12 mouse cellular contexts compared by ENCODE assay signal in the genomic region with DNA sequence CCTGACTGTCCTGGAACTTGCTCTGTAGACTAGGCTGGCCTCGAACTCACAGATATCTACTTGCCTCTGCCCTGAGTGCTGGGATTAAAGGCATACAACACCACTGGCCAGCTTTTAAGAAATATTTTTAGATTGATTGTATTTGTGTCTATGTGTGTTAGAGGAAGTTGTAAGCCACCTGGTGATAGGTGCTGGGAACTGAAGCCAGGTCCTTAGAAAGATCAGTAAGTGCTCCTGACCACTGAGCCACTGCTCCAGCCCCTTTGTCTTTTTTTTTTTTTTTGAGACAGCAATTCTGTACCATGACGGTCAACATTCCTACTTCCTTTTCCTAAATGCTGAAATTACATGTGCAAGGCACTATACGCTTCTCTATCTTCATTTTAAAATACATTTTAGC. TPM values are rescaled to one million over a fixed set of nuclear protein-coding genes. Genes with fewer than 3 reads are reported as not detected.
DNase-seq lines count a peak whose midpoint lies in the region; ATAC-seq and TF ChIP-seq lines count a peak whose summit lies in the region.
"Had no signal": no experiment of that assay in that cellular context is flagged by ENCODE, and none has a peak within 500 bp of the region (broad histone marks: within the 10 kb centered on the region; RNA-seq: fewer than 3 reads in every experiment).

No protein-coding gene starts in this region.

- no peak for DNase-seq in kidney, adult 9 months
- no peak for DNase-seq in G1E (ENCODE audit: low spot score)
- no peak for DNase-seq in intestine, embryonic 14.5 days (ENCODE audit: low spot score)
- no peak for DNase-seq in cerebellum, adult 2 months
- no peak for DNase-seq in right cerebral cortex, postnatal 4 days
- no peak for DNase-seq in adrenal gland, adult 2 months
- DNase-seq: kidney, postnatal 10 days; thymus, adult 18-20 months had no signal

- no peak for TF ChIP-seq CTCF in G1E (IDR thresholded peaks at IDR 0.05; ENCODE audit: low read depth, low read length)
- TF ChIP-seq CTCF in cerebellum, adult 2 months (IDR thresholded peaks at IDR 0.05; ENCODE audit: borderline replicate concordance, insufficient read depth, low read depth, low read length): no peak

- peak overlapping the region; percentile 98; the same call in 1 of the 2 replicates for H3K4me3 ChIP-seq in kidney, embryonic 15.5 days (replicated peaks)
- peak overlapping the region; percentile 96; the same call in 1 of the 2 replicates for H3K4me3 ChIP-seq in G1E (ENCODE audit: low read depth, low read length)
- peak overlapping the region; percentile 100; the same call in 1 of the 2 replicates for H3K4me3 ChIP-seq in intestine, embryonic 14.5 days (ENCODE audit: low read depth, low read length)
- peak overlapping the region; percentile 94 for H3K4me3 ChIP-seq in midbrain, embryonic 15.5 days
- no peak overlapping the region for H3K4me3 ChIP-seq in cerebellum, adult 2 months (replicated peaks; ENCODE audit: insufficient read depth, low read depth, low read length)

- ATAC-seq in kidney, embryonic 15.5 days (replicated peaks; ENCODE audit: low FRiP score): no peak
- ATAC-seq in G1E (ENCODE audit: extremely low read depth, insufficient number of reproducible peaks, low FRiP score, poor library complexity, severe bottlenecking): no peak
- ATAC-seq in intestine, embryonic 14.5 days (replicated peaks; ENCODE audit: low FRiP score, low TSS enrichment, low read depth): no peak
- no peak for ATAC-seq in midbrain, embryonic 15.5 days (replicated peaks)

- H3K27ac ChIP-seq in kidney, embryonic 15.5 days: peak overlapping the region; percentile 93
- H3K27ac ChIP-seq in intestine, embryonic 14.5 days (ENCODE audit: low read depth): no peak overlapping the region
- no peak overlapping the region for H3K27ac ChIP-seq in midbrain, embryonic 15.5 days
- H3K27ac ChIP-seq in cerebellum, adult 2 months (ENCODE audit: insufficient read depth, low read length): no peak overlapping the region

- no peaks in the 10 kb centered on the region for H3K9me3 ChIP-seq in kidney, embryonic 15.5 days (replicated peaks)
- peaks cover 6% of the 10 kb centered on the region for H3K9me3 ChIP-seq in G1E (replicated peaks)
- no peaks in the 10 kb centered on the region for H3K9me3 ChIP-seq in intestine, embryonic 14.5 days (ENCODE audit: control insufficient read depth, low read length)
- no peaks in the 10 kb centered on the region for H3K9me3 ChIP-seq in midbrain, embryonic 15.5 days

- no peak for TF ChIP-seq POLR2A in cerebellum, adult 2 months (IDR thresholded peaks at IDR 0.05; ENCODE audit: borderline replicate concordance, insufficient read depth, low read length)

- 85% methylated on average over 3 of the region's 3 CpGs for WGBS in kidney, embryonic 15.5 days
- 91% methylated on average over 3 of the region's 3 CpGs for WGBS in intestine, embryonic 14.5 days
- 93% methylated on average over 3 of the region's 3 CpGs for WGBS in midbrain, embryonic 15.5 days
- 85% methylated on average over 3 of the region's 3 CpGs for WGBS in cerebellum, adult 2 months

- H3K9ac ChIP-seq in kidney, embryonic 15.5 days: peak overlapping the region; percentile 91; the same call in 1 of the 2 replicates
- H3K9ac ChIP-seq in intestine, embryonic 14.5 days (ENCODE audit: low read length): no peak overlapping the region
- no peak overlapping the region for H3K9ac ChIP-seq in midbrain, embryonic 15.5 days

- peaks cover 8% of the 10 kb centered on the region; the same call in 1 of the 2 replicates for H3K27me3 ChIP-seq in kidney, embryonic 15.5 days
- no peaks in the 10 kb centered on the region for H3K27me3 ChIP-seq in G1E (ENCODE audit: insufficient read depth, low read length)
- H3K27me3 ChIP-seq in intestine, embryonic 14.5 days (replicated peaks; ENCODE audit: control insufficient read depth, insufficient read depth, low read length): no peaks in the 10 kb centered on the region; the same call in 1 of the 2 replicates
- peaks cover 14% of the 10 kb centered on the region for H3K27me3 ChIP-seq in midbrain, embryonic 15.5 days (replicated peaks)
- H3K27me3 ChIP-seq in cerebellum, adult 2 months (ENCODE audit: control insufficient read depth, insufficient read depth, low read length): no peaks in the 10 kb centered on the region

- H3K4me1 ChIP-seq in kidney, embryonic 15.5 days: peaks cover 18% of the 10 kb centered on the region
- peaks cover 25% of the 10 kb centered on the region for H3K4me1 ChIP-seq in G1E (ENCODE audit: insufficient read depth, low read depth, low read length)
- peaks cover 4% of the 10 kb centered on the region; the same call in 1 of the 2 replicates for H3K4me1 ChIP-seq in intestine, embryonic 14.5 days (replicated peaks; ENCODE audit: control insufficient read depth, insufficient read depth, low read length)
- H3K4me1 ChIP-seq in midbrain, embryonic 15.5 days: peaks cover 16% of the 10 kb centered on the region
- H3K4me1 ChIP-seq in cerebellum, adult 2 months (ENCODE audit: control insufficient read depth, insufficient read depth, low read length): no peaks in the 10 kb centered on the region; the same call in none of the 2 replicates

- H3K4me2 ChIP-seq in kidney, embryonic 15.5 days: 0 out of 2 replicates have a peak overlapping the region, but pooled peaks have one; percentile 82
- H3K4me2 ChIP-seq in intestine, embryonic 14.5 days (ENCODE audit: low read length): no peak overlapping the region
- H3K4me2 ChIP-seq in midbrain, embryonic 15.5 days: 0 out of 2 replicates have a peak overlapping the region, but pooled peaks have one; percentile 72

- peaks cover 22% of the 10 kb centered on the region for H3K36me3 ChIP-seq in kidney, embryonic 15.5 days
- peaks cover 34% of the 10 kb centered on the region for H3K36me3 ChIP-seq in G1E (replicated peaks)
- H3K36me3 ChIP-seq in intestine, embryonic 14.5 days (ENCODE audit: control insufficient read depth, insufficient read depth, low read length): peaks cover 21% of the 10 kb centered on the region
- peaks cover 4% of the 10 kb centered on the region; the same call in 1 of the 2 replicates for H3K36me3 ChIP-seq in midbrain, embryonic 15.5 days (replicated peaks)

RNA-seq across cellular contexts. Expression of a gene that starts 5.8 kb away (rescaled TPM):
- 0.49 and 0.53 TPM in 2 replicates for polyA plus RNA-seq in kidney, embryonic 15.5 days (2015; fragmentation: Nextera tagmentation; extraction: Ambion mirVana)
- total RNA-seq in G1E (2014; fragmentation: Nextera tagmentation) (0.24 TPM in 1 of 2 replicates, not detected in the other), G1E (2017) (0.11 and 0.35 TPM in 2 replicates)
- 0.93 and 0.94 TPM in 2 replicates for polyA plus RNA-seq in G1E (2012)
- 0.24 and 0.46 TPM in 2 replicates for polyA plus RNA-seq in intestine, embryonic 14.5 days (2014; fragmentation: Nextera tagmentation; extraction: Ambion mirVana)
- polyA plus RNA-seq in midbrain, embryonic 15.5 days (2015; fragmentation: Nextera tagmentation; extraction: Ambion mirVana): 0.24 and 0.31 TPM in 2 replicates
- 4.6 and 9.2 TPM in 2 replicates for polyA plus RNA-seq in cerebellum, adult 2 months (2012; rRNA removed)
- 100 to 1,000 TPM in 1 of 2 experiments, 10 to 100 TPM in 1; 36.3 to 634 TPM for total RNA-seq in adrenal gland, adult 2 months (2021)
- 48.4 and 85.4 TPM in 2 replicates for polyA plus RNA-seq in adrenal gland, adult 2 months (2012; rRNA removed)

RNA-seq across cellular contexts. Expression of a gene that starts 16.5 kb away (rescaled TPM):
- not detected in 2 replicates for polyA plus RNA-seq in kidney, embryonic 15.5 days (2015; fragmentation: Nextera tagmentation; extraction: Ambion mirVana)
- total RNA-seq in G1E (2014; fragmentation: Nextera tagmentation) (not detected in 2 replicates), G1E (2017) (0.44 TPM in 1 of 2 replicates, not detected in the other)
- not detected in 2 replicates for polyA plus RNA-seq in G1E (2012)
- not detected in 2 replicates for polyA plus RNA-seq in intestine, embryonic 14.5 days (2014; fragmentation: Nextera tagmentation; extraction: Ambion mirVana)
- not detected in 2 replicates for polyA plus RNA-seq in midbrain, embryonic 15.5 days (2015; fragmentation: Nextera tagmentation; extraction: Ambion mirVana)
- polyA plus RNA-seq in cerebellum, adult 2 months (2012; rRNA removed): not detected in 2 replicates
- under 1 TPM in 1 of 2 experiments, not detected in 1; 0.58 TPM for total RNA-seq in adrenal gland, adult 2 months (2021)
- 1.1 and 1.2 TPM in 2 replicates for polyA plus RNA-seq in adrenal gland, adult 2 months (2012; rRNA removed)
- total RNA-seq: gastrocnemius, postnatal 4 days; neutrophil, adult 5-6 weeks had no signal

RNA-seq across cellular contexts. Expression of a gene that starts 18.7 kb away (rescaled TPM):
- polyA plus RNA-seq in kidney, embryonic 15.5 days (2015; fragmentation: Nextera tagmentation; extraction: Ambion mirVana): 7.8 and 8.4 TPM in 2 replicates
- total RNA-seq in G1E (2014; fragmentation: Nextera tagmentation) (not detected in 2 replicates), G1E (2017) (0.06 TPM in 1 of 2 replicates, not detected in the other)
- polyA plus RNA-seq in G1E (2012): 0.18 and 0.22 TPM in 2 replicates
- 3.5 and 4.5 TPM in 2 replicates for polyA plus RNA-seq in intestine, embryonic 14.5 days (2014; fragmentation: Nextera tagmentation; extraction: Ambion mirVana)
- polyA plus RNA-seq in midbrain, embryonic 15.5 days (2015; fragmentation: Nextera tagmentation; extraction: Ambion mirVana): 12.7 and 13.3 TPM in 2 replicates
- 10.5 and 14.9 TPM in 2 replicates for polyA plus RNA-seq in cerebellum, adult 2 months (2012; rRNA removed)
- 100 to 1,000 TPM in 1 of 2 experiments, 10 to 100 TPM in 1; 16.3 to 253 TPM for total RNA-seq in adrenal gland, adult 2 months (2021)
- 37.1 and 55.2 TPM in 2 replicates for polyA plus RNA-seq in adrenal gland, adult 2 months (2012; rRNA removed)

RNA-seq across cellular contexts. Expression of a gene that starts 19.2 kb away (rescaled TPM):
- polyA plus RNA-seq in kidney, embryonic 15.5 days (2015; fragmentation: Nextera tagmentation; extraction: Ambion mirVana): 0.81 and 1.6 TPM in 2 replicates
- total RNA-seq in G1E (2014; fragmentation: Nextera tagmentation): not detected in 2 replicates
- total RNA-seq in G1E (2017): 0.05 and 0.12 TPM in 2 replicates
- polyA plus RNA-seq in G1E (2012): not detected in 2 replicates
- polyA plus RNA-seq in intestine, embryonic 14.5 days (2014; fragmentation: Nextera tagmentation; extraction: Ambion mirVana): 0.53 and 1.2 TPM in 2 replicates
- polyA plus RNA-seq in midbrain, embryonic 15.5 days (2015; fragmentation: Nextera tagmentation; extraction: Ambion mirVana): 1.2 and 1.5 TPM in 2 replicates
- polyA plus RNA-seq in cerebellum, adult 2 months (2012; rRNA removed): 0.49 and 0.89 TPM in 2 replicates
- total RNA-seq in adrenal gland, adult 2 months (2021): under 1 TPM; 0.28 to 0.29 TPM
- 0.11 and 0.17 TPM in 2 replicates for polyA plus RNA-seq in adrenal gland, adult 2 months (2012; rRNA removed)
- total RNA-seq: neutrophil, adult 5-6 weeks had no signal

RNA-seq across cellular contexts. Expression of a gene that starts 22.2 kb away (rescaled TPM):
- 33.7 and 37.0 TPM in 2 replicates for polyA plus RNA-seq in kidney, embryonic 15.5 days (2015; fragmentation: Nextera tagmentation; extraction: Ambion mirVana)
- 11.6 and 12.6 TPM in 2 replicates for total RNA-seq in G1E (2014; fragmentation: Nextera tagmentation)
- total RNA-seq in G1E (2017): 17.2 and 19.7 TPM in 2 replicates
- 9.2 and 12.0 TPM in 2 replicates for polyA plus RNA-seq in G1E (2012)
- polyA plus RNA-seq in intestine, embryonic 14.5 days (2014; fragmentation: Nextera tagmentation; extraction: Ambion mirVana): 40.1 and 42.8 TPM in 2 replicates
- 36.1 and 41.1 TPM in 2 replicates for polyA plus RNA-seq in midbrain, embryonic 15.5 days (2015; fragmentation: Nextera tagmentation; extraction: Ambion mirVana)
- 58.7 and 60.9 TPM in 2 replicates for polyA plus RNA-seq in cerebellum, adult 2 months (2012; rRNA removed)
- total RNA-seq in adrenal gland, adult 2 months (2021): 10 to 100 TPM; 24.0 to 25.3 TPM
- polyA plus RNA-seq in adrenal gland, adult 2 months (2012; rRNA removed): 47.2 and 52.8 TPM in 2 replicates
